Mouse (Mus musculus) small intestine, adult 2 months (tissue): ENCODE results near the gene Mgat4c.

Source experiments
- CTCF ChIP-seq: fragments of 200-500 bp; IDR thresholded peaks from 2 replicates; pipeline ENCODE4 v1.5.1; 2012; ENCODE audit warnings: low read depth, mild to moderate bottlenecking, control low read depth, inconsistent platforms, low read length, moderate library complexity, mixed read lengths; ENCODE audit not compliant: insufficient replicate concordance, insufficient read length; ENCODE audit errors: extremely low read depth
- POLR2A ChIP-seq: fragments of 200-500 bp; IDR thresholded peaks from 2 replicates; pipeline ENCODE4 v1.6.1; 2012; ENCODE audit warnings: low read depth, mild to moderate bottlenecking, control low read depth, inconsistent platforms, low read length, moderate library complexity

DNA sequence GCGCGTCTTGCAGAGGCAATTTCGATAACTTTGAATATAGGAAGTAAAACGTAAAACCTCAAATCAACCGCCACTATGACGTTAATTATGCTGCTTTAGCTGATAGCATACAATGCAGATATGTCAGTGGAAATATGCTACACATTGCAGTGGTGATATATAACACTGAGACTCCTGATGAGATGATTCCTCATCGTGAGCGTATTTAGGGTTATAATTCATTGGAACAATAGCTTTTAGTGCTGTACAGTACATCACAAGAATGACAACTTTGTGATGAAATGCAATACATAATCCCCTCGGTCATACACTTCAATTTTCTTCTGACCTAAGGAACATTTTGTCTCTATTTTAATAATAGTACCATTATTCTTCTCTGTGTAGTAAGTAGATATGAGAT, 564.0 kb downstream of the Mgat4c start:
- no peak for TF ChIP-seq CTCF
- no peak for TF ChIP-seq POLR2A
